Mouse (Mus musculus) embryonic fibroblast, embryonic 13.5 days (primary cell): ENCODE data around the gene Fam162a. TPM values are rescaled to one million over a fixed set of nuclear protein-coding genes. Genes with fewer than 3 reads are reported as not detected.
"Not testable (repeated sequence)": the region's sequence is repeated elsewhere in the genome, so short reads cannot be mapped to it uniquely, and the experiment has no call there.

Experiments used
- H3K27ac ChIP-seq: 2 replicates; pipeline ENCODE4 v1.5.1; 2012; ENCODE audit warnings: low read length, control low read depth, inconsistent platforms; ENCODE audit not compliant: insufficient read depth
- H3K4me1 ChIP-seq: 2 replicates; pipeline ENCODE4 v1.6.1; 2011; ENCODE audit warnings: low read length; ENCODE audit not compliant: control insufficient read depth, insufficient read depth
- H3K4me3 ChIP-seq: 2 replicates; pipeline ENCODE4 v1.5.1; 2011; ENCODE audit warnings: mild to moderate bottlenecking, control low read depth, low read length; ENCODE audit not compliant: insufficient read depth
- CTCF ChIP-seq: IDR thresholded peaks from 2 replicates; pipeline ENCODE4 v1.5.1; 2011; ENCODE audit warnings: mild to moderate bottlenecking, control low read depth, low read length, moderate library complexity, borderline replicate concordance; ENCODE audit not compliant: insufficient read depth
- POLR2A ChIP-seq: IDR thresholded peaks from 2 replicates; pipeline ENCODE4 v1.6.1; 2011; ENCODE audit warnings: low read depth, mild to moderate bottlenecking, control low read depth, low read length, moderate library complexity
- polyA plus RNA-seq: library from polyadenylated mRNA; stranded (reverse); fragments of >200 nt; gene quantifications from 2 replicates; pipeline ENCODE4 v1.2.4, GENCODE M21; 2011; ENCODE audit warnings: low read depth; ENCODE audit not compliant: missing spikeins, insufficient read length

Gene Fam162a
- polyA plus RNA-seq, 1 experiment = 220 TPM

GRCm38 (mm10) chr16:36063315-36063714 lies 8.1 kb downstream of the Fam162a start:
- no peak overlapping the region for H3K27ac ChIP-seq
- TF ChIP-seq CTCF = no peak
- TF ChIP-seq POLR2A = no peak
- H3K4me3 ChIP-seq = no peak overlapping the region
- peaks cover 1% of the 10 kb centered on the region; the same call in 1 of the 2 replicates for H3K4me1 ChIP-seq

GRCm38 (mm10) chr16:36062534-36062933 lies 8.9 kb downstream of the Fam162a start:
- H3K4me1 ChIP-seq, H3K27ac ChIP-seq, H3K4me3 ChIP-seq: not testable (repeated sequence)

DNA sequence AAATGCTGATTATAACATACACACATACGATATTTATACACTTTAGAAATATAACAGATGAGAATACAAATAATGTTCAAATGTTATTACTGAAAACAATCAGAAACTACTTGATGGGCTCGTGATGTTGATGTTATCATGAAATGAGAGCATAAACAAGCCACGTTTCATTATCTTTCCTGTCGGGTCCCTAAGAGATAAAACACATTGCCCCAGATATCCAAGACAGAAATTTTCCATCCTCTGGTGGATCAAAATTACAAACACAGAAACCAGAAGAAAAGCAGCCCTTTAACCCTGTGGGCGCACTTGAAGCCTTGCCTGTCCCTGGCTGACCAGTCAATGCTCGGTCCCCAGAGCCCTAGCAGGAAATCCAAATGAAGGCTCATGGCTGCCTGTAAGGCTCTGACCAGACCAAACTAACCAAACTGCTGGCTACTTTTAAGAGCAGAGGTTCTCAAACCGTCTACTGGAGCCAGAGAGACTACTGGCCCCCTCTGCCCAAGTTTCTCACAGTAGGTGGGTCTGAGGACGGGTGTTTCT lies 13.4 kb downstream of the Fam162a start:
- TF ChIP-seq POLR2A (no peak), CTCF (no peak)
- Histone ChIP-seq H3K4me1 (no peaks in the 10 kb centered on the region), H3K4me3 (no peak overlapping the region), H3K27ac (no peak overlapping the region)

DNA sequence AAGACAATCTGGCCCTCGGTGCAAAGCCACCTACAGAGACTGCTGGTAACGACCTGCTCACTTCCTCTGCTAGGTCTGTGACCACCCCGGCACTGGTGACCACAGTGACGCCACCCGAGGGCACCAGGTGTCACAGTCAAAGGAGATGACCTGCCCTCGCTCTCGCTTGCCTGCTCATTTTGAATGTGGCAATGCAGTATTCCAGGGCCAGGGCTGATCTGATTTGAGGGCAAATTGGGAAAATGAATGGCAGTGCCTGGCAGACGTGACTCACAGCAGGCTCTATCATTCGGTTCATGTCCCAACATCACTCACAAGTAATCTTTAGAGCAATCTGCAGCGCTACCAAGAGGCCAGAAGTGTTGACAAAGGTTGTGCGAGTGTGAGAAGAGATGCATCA lies 15.0 kb downstream of the Fam162a start:
- no peak overlapping the region for H3K27ac ChIP-seq
- H3K4me1 ChIP-seq = no peaks in the 10 kb centered on the region
- TF ChIP-seq POLR2A (no peak), CTCF (no peak)
- no peak overlapping the region for H3K4me3 ChIP-seq

DNA sequence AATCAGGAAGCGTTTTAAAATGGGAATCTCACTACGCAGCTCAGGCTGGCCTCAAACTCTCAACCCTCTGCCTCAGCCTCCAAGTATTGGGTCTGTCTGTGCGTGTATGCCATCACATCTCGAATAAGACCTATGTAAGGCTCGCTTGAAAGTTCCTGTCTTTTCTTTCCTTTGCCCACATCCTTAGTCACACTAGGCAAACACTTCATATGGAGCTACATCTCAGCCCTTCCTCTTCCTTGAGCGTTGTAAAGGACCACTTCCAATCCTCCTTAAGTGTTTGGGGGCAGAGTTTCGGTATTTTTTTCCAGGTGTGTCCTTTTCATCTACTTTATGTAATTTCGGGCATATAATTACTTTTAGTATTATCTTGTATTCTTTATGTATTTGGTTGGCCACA lies 16.5 kb downstream of the Fam162a start:
- Histone ChIP-seq H3K4me1 (no peaks in the 10 kb centered on the region), H3K4me3 (no peak overlapping the region), H3K27ac (no peak overlapping the region)
- TF ChIP-seq POLR2A (no peak), CTCF (no peak)

- H3K4me1 ChIP-seq = no peaks in the 10 kb centered on the region
- no peak for TF ChIP-seq CTCF
- no peak for TF ChIP-seq POLR2A
- H3K4me3 ChIP-seq = no peak overlapping the region
- no peak overlapping the region for H3K27ac ChIP-seq
Observed at GRCm38 (mm10) chr16:36053524-36054275, 17.7 kb downstream of the Fam162a start.

GRCm38 (mm10) chr16:36051491-36051890 lies 19.9 kb downstream of the Fam162a start:
- H3K27ac ChIP-seq = no peak overlapping the region
- no peak for TF ChIP-seq CTCF
- TF ChIP-seq POLR2A = no peak

DNA sequence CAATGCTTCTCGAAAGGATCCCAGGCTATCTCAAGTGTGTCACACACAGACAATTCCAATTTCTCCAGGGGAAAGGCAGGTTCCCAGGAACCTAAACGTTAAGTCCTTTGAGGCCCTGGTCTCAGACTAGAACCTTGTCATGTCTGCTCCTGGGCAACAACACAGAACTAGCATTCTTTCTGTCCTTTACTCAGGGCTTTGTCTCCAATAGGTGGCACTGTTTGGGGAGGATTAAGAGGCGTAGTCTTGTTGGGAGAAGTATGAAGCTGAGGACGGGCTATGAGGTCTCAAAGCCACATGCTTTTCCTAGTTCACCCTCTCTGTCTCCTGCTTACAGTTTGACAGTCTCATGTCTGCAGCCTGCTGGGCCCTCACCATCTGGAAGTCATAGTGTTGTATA lies 23.9 kb downstream of the Fam162a start:
- H3K4me3 ChIP-seq = no peak overlapping the region
- H3K4me1 ChIP-seq = no peaks in the 10 kb centered on the region
- TF ChIP-seq CTCF (no peak), POLR2A (no peak)
- no peak overlapping the region for H3K27ac ChIP-seq

More at GRCm38 (mm10) chr16:36051491-36051890, 19.9 kb downstream of the Fam162a start:
- no peaks in the 10 kb centered on the region for H3K4me1 ChIP-seq
- no peak overlapping the region for H3K4me3 ChIP-seq

- Histone ChIP-seq H3K4me3 (no peak overlapping the region), H3K4me1 (0 out of 2 replicates have a peak, but pooled peaks cover 2% of the 10 kb centered on the region), H3K27ac (no peak overlapping the region)
- TF ChIP-seq CTCF (no peak), POLR2A (no peak)
Observed at GRCm38 (mm10) chr16:36043964-36044363, 27.4 kb downstream of the Fam162a start.

- no peak overlapping the region for H3K27ac ChIP-seq
- 0 out of 2 replicates have a peak, but pooled peaks cover 2% of the 10 kb centered on the region for H3K4me1 ChIP-seq
- H3K4me3 ChIP-seq = no peak overlapping the region
- TF ChIP-seq POLR2A = no peak; the same call in 1 of the 2 replicates
Observed at GRCm38 (mm10) chr16:36043073-36043472, 28.3 kb downstream of the Fam162a start.
